Mouse (Mus musculus): Measurements from ENCODE around the gene AB124611. TPM values are rescaled to one million over a fixed set of nuclear protein-coding genes. Genes with fewer than 3 reads are reported as not detected.

AB124611 gene
- polyA plus RNA-seq, 1 experiment from 2014 or later: 1.8 TPM

DNA sequence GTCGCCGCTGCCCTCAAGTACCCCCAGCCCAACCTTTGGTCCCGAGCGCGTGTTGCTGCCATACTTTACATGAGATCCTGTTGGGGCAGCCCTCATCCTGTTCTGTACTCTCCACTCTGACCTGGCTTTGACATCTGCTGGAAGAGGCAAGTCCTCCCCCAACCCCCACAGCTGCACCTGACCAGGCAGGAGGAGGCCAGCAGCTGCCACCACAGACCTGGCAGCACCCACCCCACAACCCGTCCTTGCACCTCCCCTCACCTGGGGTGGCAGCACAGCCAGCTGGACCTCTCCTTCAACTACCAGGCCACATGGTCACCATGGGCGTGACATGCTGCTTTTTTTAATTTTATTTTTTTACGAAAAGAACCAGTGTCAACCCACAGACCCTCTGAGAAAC is 62.4 kb downstream of the AB124611 start:
- Histone ChIP-seq H3K36me3 (ENCODE audit: control insufficient read depth, insufficient read depth, low read length) (peaks cover 49% of the 10 kb centered on the region), H3K4me2 (replicated peaks; ENCODE audit: low read depth) (no peak overlapping the region), H3K4me3 (ENCODE audit: low read depth, low read length) (no peak overlapping the region), H3K9me3 (ENCODE audit: control insufficient read depth, low read length) (no peaks in the 10 kb centered on the region), H3K4me1 (replicated peaks; ENCODE audit: control insufficient read depth, insufficient read depth) (no peaks in the 10 kb centered on the region), H3K27ac (replicated peaks) (no peak overlapping the region), H3K9ac (ENCODE audit: low read length) (no peak overlapping the region), H3K27me3 (ENCODE audit: control insufficient read depth, insufficient read depth, low read length) (no peaks in the 10 kb centered on the region)
- 82% methylated on average over 8 of the region's 8 CpGs for WGBS
- ATAC-seq (ENCODE audit: low FRiP score, low TSS enrichment) (no peak), DNase-seq (ENCODE audit: low spot score) (no peak)
- no peak for TF ChIP-seq CTCF (IDR thresholded peaks at IDR 0.05; ENCODE audit: low read depth)
- TF ChIP-seq EP300 (optimal IDR thresholded peaks at IDR 0.05): no peak

DNA sequence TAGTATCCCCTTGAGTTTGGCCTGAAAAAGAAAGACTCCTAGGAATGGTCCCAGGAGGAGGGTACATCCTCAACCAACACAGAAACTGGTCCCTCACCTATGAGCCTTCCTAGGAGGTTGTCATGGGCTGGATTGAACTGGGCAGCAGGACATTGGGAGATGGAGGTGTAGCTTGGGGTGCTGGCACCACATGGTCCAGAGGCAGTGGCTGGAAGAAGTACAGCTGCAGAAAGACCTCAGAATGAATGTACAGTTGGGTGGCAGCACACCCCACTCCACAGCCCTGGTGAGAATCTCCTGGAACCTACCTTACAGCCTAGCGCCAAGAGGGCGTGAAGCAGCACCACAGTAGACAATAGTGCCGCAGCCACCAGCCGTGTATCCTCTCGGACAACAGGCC is 63.6 kb downstream of the AB124611 start:
- Histone ChIP-seq H3K4me1 (replicated peaks; ENCODE audit: control insufficient read depth, insufficient read depth) (no peaks in the 10 kb centered on the region), H3K4me2 (replicated peaks; ENCODE audit: low read depth) (no peak overlapping the region), H3K9me3 (ENCODE audit: control insufficient read depth, low read length) (no peaks in the 10 kb centered on the region), H3K27ac (replicated peaks) (no peak overlapping the region), H3K4me3 (ENCODE audit: low read depth, low read length) (no peak overlapping the region), H3K27me3 (ENCODE audit: control insufficient read depth, insufficient read depth, low read length) (no peaks in the 10 kb centered on the region), H3K9ac (ENCODE audit: low read length) (no peak overlapping the region), H3K36me3 (ENCODE audit: control insufficient read depth, insufficient read depth, low read length) (peaks cover 46% of the 10 kb centered on the region)
- ATAC-seq (ENCODE audit: low FRiP score, low TSS enrichment) (no peak), DNase-seq (ENCODE audit: low spot score) (no peak)
- 85% methylated on average over 5 of the region's 5 CpGs for WGBS
- TF ChIP-seq EP300 (optimal IDR thresholded peaks at IDR 0.05) (no peak), CTCF (IDR thresholded peaks at IDR 0.05; ENCODE audit: low read depth) (no peak)

DNA sequence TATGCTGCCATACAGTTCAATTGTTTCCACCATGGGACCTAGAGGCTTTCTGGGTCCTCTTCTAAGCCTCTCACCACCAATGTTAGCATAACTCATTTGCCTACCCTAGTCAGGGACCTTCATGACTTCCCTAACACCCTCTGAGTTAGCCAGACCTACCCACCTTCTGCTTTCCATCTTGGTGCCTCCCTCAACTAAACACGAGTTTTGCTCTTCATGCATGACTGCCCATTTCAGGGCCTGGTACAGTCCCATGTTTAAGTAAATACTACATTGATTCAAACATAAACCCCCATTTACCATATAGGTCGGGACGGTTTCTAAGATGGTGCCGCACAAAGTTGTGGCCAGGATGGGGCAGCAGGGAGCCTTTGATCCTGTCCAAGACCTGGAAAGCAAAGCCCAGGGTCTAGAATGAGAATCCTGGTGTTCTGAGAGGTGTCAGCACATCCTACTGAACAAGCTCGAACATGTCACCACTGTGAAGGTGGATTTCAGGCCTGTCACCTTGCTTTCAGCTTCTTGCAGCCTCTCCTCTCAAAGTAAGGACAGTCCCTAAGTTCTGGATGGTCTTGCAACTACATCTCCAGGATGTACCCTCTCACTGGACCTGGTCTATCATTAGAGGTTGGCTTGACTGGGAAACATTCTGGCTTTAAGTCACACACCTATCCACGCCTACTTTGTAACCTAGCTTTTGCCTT is 65.3 kb downstream of the AB124611 start:
- peaks cover 31% of the 10 kb centered on the region for H3K36me3 ChIP-seq (ENCODE audit: control insufficient read depth, insufficient read depth, low read length)

DNA sequence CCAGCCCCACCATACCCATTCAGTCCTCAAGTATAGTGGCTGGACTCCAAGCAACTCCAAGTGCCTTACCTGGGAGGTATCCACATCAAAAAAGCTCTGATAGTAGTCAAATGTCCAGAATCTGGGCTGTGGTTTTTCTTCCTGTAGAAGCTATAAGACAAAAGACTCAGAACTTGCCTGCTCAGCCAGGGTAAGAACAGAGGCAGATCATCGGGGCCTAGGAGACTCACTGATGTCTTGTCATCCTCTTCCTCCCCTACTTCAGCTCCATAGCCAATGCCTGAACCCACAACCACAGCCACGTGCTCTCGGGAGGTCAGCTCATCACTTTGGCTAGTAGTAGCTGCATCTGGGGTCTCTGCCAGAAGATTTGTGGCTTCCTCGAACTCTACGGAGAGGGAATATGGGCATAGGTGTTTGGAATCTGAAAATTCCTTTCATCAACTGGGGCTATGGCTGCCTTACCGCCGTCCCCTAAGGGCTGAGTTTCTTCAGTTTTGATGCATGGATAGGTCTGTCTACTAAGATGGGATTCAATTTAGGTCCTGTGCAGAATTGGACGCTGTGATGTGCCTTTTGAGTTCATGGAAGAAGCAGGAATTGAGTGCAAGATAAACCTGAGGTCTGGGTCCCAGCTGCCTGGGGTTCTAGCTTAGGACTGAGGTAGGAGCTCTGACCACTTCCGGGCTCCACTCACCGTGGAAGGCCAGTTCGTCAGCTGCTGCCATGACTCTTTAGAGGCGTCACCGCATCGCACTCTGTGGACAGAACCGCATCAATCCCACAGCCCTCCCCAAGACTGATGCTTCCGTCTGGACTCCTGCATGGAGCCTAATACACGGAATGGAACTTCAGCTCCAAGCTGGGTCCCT is 66.1 kb downstream of the AB124611 start:
- ATAC-seq (ENCODE audit: low FRiP score, low TSS enrichment): peak; percentile 79
- Histone ChIP-seq H3K4me1 (replicated peaks; ENCODE audit: control insufficient read depth, insufficient read depth) (no peaks in the 10 kb centered on the region), H3K9me3 (ENCODE audit: control insufficient read depth, low read length) (no peaks in the 10 kb centered on the region), H3K4me2 (replicated peaks; ENCODE audit: low read depth) (peak overlapping the region; percentile 97), H3K36me3 (ENCODE audit: control insufficient read depth, insufficient read depth, low read length) (peaks cover 24% of the 10 kb centered on the region), H3K4me3 (ENCODE audit: low read depth, low read length) (peak overlapping the region; percentile 76), H3K9ac (ENCODE audit: low read length) (peak overlapping the region; percentile 89), H3K27me3 (ENCODE audit: control insufficient read depth, insufficient read depth, low read length) (no peaks in the 10 kb centered on the region), H3K27ac (replicated peaks) (peak overlapping the region; percentile 78)
- DNase-seq (ENCODE audit: low spot score): no peak
- no peak for TF ChIP-seq CTCF (IDR thresholded peaks at IDR 0.05; ENCODE audit: low read depth)
- TF ChIP-seq EP300 (optimal IDR thresholded peaks at IDR 0.05): no peak
- 14% methylated on average over 17 of the region's 17 CpGs for WGBS

More for the DNA sequence above, 65.3 kb downstream of the AB124611 start:
- H3K9me3 ChIP-seq (ENCODE audit: control insufficient read depth, low read length): no peaks in the 10 kb centered on the region
- 79% methylated on average over 6 of the region's 6 CpGs for WGBS
- no peaks in the 10 kb centered on the region for H3K27me3 ChIP-seq (ENCODE audit: control insufficient read depth, insufficient read depth, low read length)
- H3K9ac ChIP-seq (ENCODE audit: low read length): no peak overlapping the region
- TF ChIP-seq EP300 (optimal IDR thresholded peaks at IDR 0.05) (no peak), CTCF (IDR thresholded peaks at IDR 0.05; ENCODE audit: low read depth) (no peak)
- peak overlapping the region; percentile 97; the same call in 1 of the 2 replicates for H3K4me2 ChIP-seq (replicated peaks; ENCODE audit: low read depth)
- no peak for ATAC-seq (ENCODE audit: low FRiP score, low TSS enrichment)
- H3K27ac ChIP-seq (replicated peaks): 0 out of 2 replicates have a peak overlapping the region, but pooled peaks have one; percentile 78
- DNase-seq (ENCODE audit: low spot score): no peak
- H3K4me1 ChIP-seq (replicated peaks; ENCODE audit: control insufficient read depth, insufficient read depth): no peaks in the 10 kb centered on the region
- H3K4me3 ChIP-seq (ENCODE audit: low read depth, low read length): no peak overlapping the region

DNA sequence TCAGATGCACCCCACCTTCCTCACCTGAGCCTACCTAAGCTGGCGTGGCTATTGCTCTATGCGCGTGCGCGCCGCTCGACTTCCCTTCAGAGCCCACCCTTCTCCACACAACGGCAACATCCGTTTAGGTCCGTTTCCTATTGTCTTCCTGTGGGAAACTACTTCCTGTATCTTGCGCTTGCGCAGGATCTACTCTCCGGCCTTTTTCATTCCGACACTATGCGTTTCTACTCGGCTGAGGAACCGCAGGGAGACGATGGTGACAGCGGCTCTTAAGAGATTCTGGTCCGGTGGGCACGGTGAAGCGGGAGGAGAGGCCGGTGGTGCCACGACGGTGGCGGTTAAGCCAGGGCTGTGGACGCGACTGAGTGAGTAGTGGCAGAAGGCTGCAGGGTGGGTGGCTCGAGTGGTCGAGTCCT is 66.7 kb downstream of the AB124611 start, which contains the start of the genes Timm29 and Yipf2:
TSS of gene Timm29 (plus strand) at position 20 of the 419 bp plus-strand sequence.
TSS of gene Yipf2 (minus strand) at position 126 of the 419 bp plus-strand sequence.
- Histone ChIP-seq H3K27me3 (ENCODE audit: control insufficient read depth, insufficient read depth, low read length) (no peaks in the 10 kb centered on the region), H3K9ac (ENCODE audit: low read length) (peak within 1 kb of the TSS; percentile 89), H3K4me1 (replicated peaks; ENCODE audit: control insufficient read depth, insufficient read depth) (no peaks in the 10 kb centered on the region), H3K9me3 (ENCODE audit: control insufficient read depth, low read length) (no peaks in the 10 kb centered on the region), H3K27ac (replicated peaks) (peak within 1 kb of the TSS; percentile 90), H3K4me3 (ENCODE audit: low read depth, low read length) (peak within 1 kb of the TSS; percentile 76), H3K4me2 (replicated peaks; ENCODE audit: low read depth) (peak within 1 kb of the TSS; percentile 97), H3K36me3 (ENCODE audit: control insufficient read depth, insufficient read depth, low read length) (peaks cover 17% of the 10 kb centered on the region)
- peak; percentile 93 for ATAC-seq (ENCODE audit: low FRiP score, low TSS enrichment)
- no peak for TF ChIP-seq EP300 (optimal IDR thresholded peaks at IDR 0.05)
- no peak for TF ChIP-seq CTCF (IDR thresholded peaks at IDR 0.05; ENCODE audit: low read depth)
- DNase-seq (ENCODE audit: low spot score): peak; percentile 90
- 0% methylated on average over 30 of the region's 30 CpGs for WGBS
